Mouse (Mus musculus): ENCODE results near the gene Nectin1. TPM values are rescaled to one million over a fixed set of nuclear protein-coding genes. Genes with fewer than 3 reads are reported as not detected.
A peak's percentile ranks its signal among the peaks of the same experiment; 100 is the strongest.

Gene Nectin1
- 12.9 and 15.5 TPM in 2 replicates for polyA plus RNA-seq (2015; fragmentation: Nextera tagmentation; extraction: Ambion mirVana)

GRCm38 (mm10) chr9:43743647-43744137 lies at the start of gene Nectin1:
TSS of gene Nectin1 (plus strand) at chr9:43743984.
- peak; percentile 93 for ATAC-seq
- Histone ChIP-seq H3K27me3 (replicated peaks; ENCODE audit: control insufficient read depth, insufficient read depth, low read length) (0 out of 2 replicates have a peak, but pooled peaks cover 2% of the 10 kb centered on the region), H3K27ac (ENCODE audit: low read depth, low read length) (peak within 1 kb of the TSS; percentile 95), H3K9me3 (ENCODE audit: control insufficient read depth, low read length) (no peaks in the 10 kb centered on the region), H3K4me2 (ENCODE audit: low read length) (peak within 1 kb of the TSS; percentile 80), H3K36me3 (ENCODE audit: control insufficient read depth, insufficient read depth, low read length) (no peaks in the 10 kb centered on the region), H3K9ac (ENCODE audit: low read depth, low read length) (peak within 1 kb of the TSS; percentile 96), H3K4me3 (ENCODE audit: low read length) (peak within 1 kb of the TSS; percentile 87), H3K4me1 (ENCODE audit: control insufficient read depth, insufficient read depth, low read depth, low read length) (peaks cover 36% of the 10 kb centered on the region)
- 0% methylated on average over 36 of the region's 51 CpGs for WGBS

DNA sequence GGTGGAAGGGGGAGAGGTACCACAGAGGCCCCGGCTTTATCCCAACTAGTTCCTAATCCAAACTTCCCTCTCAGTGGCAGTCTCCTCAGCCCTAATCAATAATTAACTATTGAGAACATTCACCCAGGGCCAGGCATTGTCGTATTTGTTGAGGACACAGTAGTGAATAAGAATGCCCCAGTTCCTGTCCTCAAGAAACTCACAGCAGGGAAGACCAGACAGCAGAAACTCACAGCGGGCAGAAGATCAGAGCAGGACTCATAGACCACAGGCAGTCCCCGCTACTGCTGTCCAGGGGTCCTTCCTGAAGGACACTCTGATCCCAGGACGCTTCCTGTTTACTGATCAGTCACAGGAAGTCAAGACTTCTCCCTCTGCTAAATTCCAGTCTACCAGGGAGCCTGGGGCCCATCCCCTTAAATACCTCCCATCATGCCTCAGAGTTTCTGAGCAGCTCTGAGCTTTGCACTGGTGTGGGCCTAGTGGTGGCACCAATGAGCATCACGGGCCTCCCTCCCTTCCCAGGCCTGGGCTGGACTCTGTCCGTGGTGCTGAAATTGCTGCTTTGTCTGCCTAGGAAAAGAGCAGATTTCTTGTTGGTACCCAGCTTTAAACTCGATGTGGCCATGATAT lies 45.6 kb upstream of the Nectin1 start:
- Histone ChIP-seq H3K9ac (ENCODE audit: low read depth, low read length) (no peak overlapping the region), H3K27me3 (replicated peaks; ENCODE audit: control insufficient read depth, insufficient read depth, low read length) (no peaks in the 10 kb centered on the region), H3K27ac (ENCODE audit: low read depth, low read length) (no peak overlapping the region), H3K9me3 (ENCODE audit: control insufficient read depth, low read length) (no peaks in the 10 kb centered on the region), H3K4me1 (ENCODE audit: control insufficient read depth, insufficient read depth, low read depth, low read length) (peaks cover 10% of the 10 kb centered on the region), H3K4me3 (ENCODE audit: low read length) (no peak overlapping the region), H3K4me2 (ENCODE audit: low read length) (no peak overlapping the region), H3K36me3 (ENCODE audit: control insufficient read depth, insufficient read depth, low read length) (no peaks in the 10 kb centered on the region)
- WGBS = 18% methylated on average over 8 of the region's 8 CpGs
- no peak for ATAC-seq

GRCm38 (mm10) chr9:43698841-43699240 lies 44.9 kb upstream of the Nectin1 start:
- H3K4me2 ChIP-seq (ENCODE audit: low read length) = no peak overlapping the region
- no peak overlapping the region for H3K4me3 ChIP-seq (ENCODE audit: low read length)
- no peak overlapping the region for H3K9ac ChIP-seq (ENCODE audit: low read depth, low read length)
- no peaks in the 10 kb centered on the region for H3K9me3 ChIP-seq (ENCODE audit: control insufficient read depth, low read length)
- WGBS = 69% methylated on average over 10 of the region's 10 CpGs
- no peaks in the 10 kb centered on the region for H3K36me3 ChIP-seq (ENCODE audit: control insufficient read depth, insufficient read depth, low read length)
- peaks cover 10% of the 10 kb centered on the region for H3K4me1 ChIP-seq (ENCODE audit: control insufficient read depth, insufficient read depth, low read depth, low read length)
- no peaks in the 10 kb centered on the region for H3K27me3 ChIP-seq (replicated peaks; ENCODE audit: control insufficient read depth, insufficient read depth, low read length)
- H3K27ac ChIP-seq (ENCODE audit: low read depth, low read length) = no peak overlapping the region
- no peak for ATAC-seq

DNA sequence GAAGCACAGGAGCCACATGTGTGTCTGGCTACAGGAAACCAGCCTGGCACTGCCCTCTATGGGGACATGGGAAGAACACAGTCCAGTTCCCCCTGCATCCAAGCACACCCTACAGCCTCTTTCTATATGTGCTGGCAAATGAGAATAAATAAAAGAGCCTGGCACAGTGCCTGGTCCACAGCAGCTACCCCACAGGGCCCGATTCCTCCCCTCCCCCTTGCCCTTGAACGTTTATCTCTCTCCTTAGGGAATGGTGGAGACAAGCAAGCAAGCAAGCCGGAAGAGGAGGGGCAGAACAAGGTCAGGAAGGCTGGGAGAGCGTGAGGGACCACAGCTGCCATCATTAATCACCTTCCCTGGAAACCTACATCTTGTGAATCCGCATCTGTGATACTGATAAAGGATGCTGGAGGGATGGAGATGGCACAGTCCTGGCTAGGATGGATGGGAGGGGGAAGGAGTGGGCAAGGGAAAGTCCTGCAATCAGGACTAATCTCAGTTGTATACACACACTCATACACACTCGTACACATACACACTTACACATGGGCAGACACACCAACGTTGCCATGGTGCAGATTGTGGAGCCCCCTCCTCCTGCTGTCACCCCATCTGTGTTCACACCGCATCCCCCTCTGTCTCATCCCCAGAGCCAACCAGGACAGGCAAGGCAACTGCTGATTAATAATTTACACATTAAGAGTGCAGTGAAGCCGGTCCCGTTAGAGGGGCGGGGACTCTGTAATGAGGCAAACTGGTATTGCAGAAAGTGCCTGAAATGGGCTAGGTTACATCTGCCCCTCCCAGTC lies 44.2 kb upstream of the Nectin1 start:
- no peak overlapping the region for H3K4me2 ChIP-seq (ENCODE audit: low read length)

DNA sequence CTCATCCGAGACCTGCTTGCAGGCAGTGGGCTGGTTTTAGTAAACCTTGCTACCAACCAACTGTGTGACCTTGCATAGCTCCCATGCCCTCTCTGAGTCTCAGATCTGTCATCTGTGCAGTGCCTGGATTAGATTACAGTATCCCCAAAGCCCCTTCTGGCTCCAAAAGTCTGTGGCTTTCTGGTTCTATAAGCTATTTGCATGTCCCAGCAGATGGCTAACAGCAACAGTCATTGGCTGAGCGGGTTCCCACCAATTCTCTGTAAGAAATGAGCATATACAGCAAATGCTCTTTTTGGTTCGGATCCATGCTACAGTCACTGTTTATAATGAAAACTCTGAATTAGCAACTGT lies 43.6 kb upstream of the Nectin1 start:
- H3K27ac ChIP-seq (ENCODE audit: low read depth, low read length) = peak overlapping the region; percentile 24; the same call in 1 of the 2 replicates
- no peak overlapping the region for H3K9ac ChIP-seq (ENCODE audit: low read depth, low read length)
- H3K4me1 ChIP-seq (ENCODE audit: control insufficient read depth, insufficient read depth, low read depth, low read length) = peaks cover 10% of the 10 kb centered on the region
- H3K9me3 ChIP-seq (ENCODE audit: control insufficient read depth, low read length) = no peaks in the 10 kb centered on the region
- no peak overlapping the region for H3K4me3 ChIP-seq (ENCODE audit: low read length)
- ATAC-seq = no peak; the same call in 1 of the 2 replicates
- H3K36me3 ChIP-seq (ENCODE audit: control insufficient read depth, insufficient read depth, low read length) = no peaks in the 10 kb centered on the region
- H3K27me3 ChIP-seq (replicated peaks; ENCODE audit: control insufficient read depth, insufficient read depth, low read length) = no peaks in the 10 kb centered on the region
- no peak overlapping the region for H3K4me2 ChIP-seq (ENCODE audit: low read length)
- WGBS = 50% methylated on average over 3 of the region's 3 CpGs

More for the DNA sequence above, 44.2 kb upstream of the Nectin1 start:
- Histone ChIP-seq H3K9ac (ENCODE audit: low read depth, low read length) (no peak overlapping the region), H3K9me3 (ENCODE audit: control insufficient read depth, low read length) (no peaks in the 10 kb centered on the region), H3K4me1 (ENCODE audit: control insufficient read depth, insufficient read depth, low read depth, low read length) (peaks cover 10% of the 10 kb centered on the region), H3K27ac (ENCODE audit: low read depth, low read length) (peak overlapping the region; percentile 24; the same call in 1 of the 2 replicates), H3K4me3 (ENCODE audit: low read length) (no peak overlapping the region), H3K27me3 (replicated peaks; ENCODE audit: control insufficient read depth, insufficient read depth, low read length) (no peaks in the 10 kb centered on the region), H3K36me3 (ENCODE audit: control insufficient read depth, insufficient read depth, low read length) (no peaks in the 10 kb centered on the region)
- 24% methylated on average over 11 of the region's 11 CpGs for WGBS
- ATAC-seq = peak; percentile 76

DNA sequence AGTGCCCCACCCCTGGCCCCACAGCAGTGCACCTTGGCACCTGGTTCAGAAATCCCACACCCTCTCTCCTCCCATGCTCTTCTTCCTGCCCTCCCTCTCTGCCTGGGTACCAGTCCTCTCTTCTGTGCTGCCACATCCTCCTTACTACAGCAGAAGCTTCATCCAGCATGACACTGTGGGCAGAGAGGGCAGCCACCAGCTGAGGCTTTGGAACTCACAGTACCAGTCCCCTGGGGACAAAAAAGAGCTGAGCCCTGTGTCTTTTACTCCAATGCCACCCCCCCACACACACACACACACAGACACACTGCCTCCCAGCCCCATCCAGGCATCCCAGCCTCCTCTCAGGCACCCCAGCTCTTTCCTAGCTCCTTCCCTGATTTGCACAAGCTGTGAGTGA lies 42.0 kb upstream of the Nectin1 start:
- no peak overlapping the region for H3K4me3 ChIP-seq (ENCODE audit: low read length)
- H3K9ac ChIP-seq (ENCODE audit: low read depth, low read length) = no peak overlapping the region
- no peak for ATAC-seq

GRCm38 (mm10) chr9:43707571-43707970 lies 36.2 kb upstream of the Nectin1 start:
- no peaks in the 10 kb centered on the region for H3K4me1 ChIP-seq (ENCODE audit: control insufficient read depth, insufficient read depth, low read depth, low read length)
- WGBS = 74% methylated on average over 4 of the region's 4 CpGs
- no peak overlapping the region for H3K4me2 ChIP-seq (ENCODE audit: low read length)
- H3K36me3 ChIP-seq (ENCODE audit: control insufficient read depth, insufficient read depth, low read length) = no peaks in the 10 kb centered on the region
- no peak for ATAC-seq
- no peak overlapping the region for H3K4me3 ChIP-seq (ENCODE audit: low read length)
- no peaks in the 10 kb centered on the region for H3K27me3 ChIP-seq (replicated peaks; ENCODE audit: control insufficient read depth, insufficient read depth, low read length)
- no peak overlapping the region for H3K9ac ChIP-seq (ENCODE audit: low read depth, low read length)
- H3K27ac ChIP-seq (ENCODE audit: low read depth, low read length) = no peak overlapping the region
- no peaks in the 10 kb centered on the region for H3K9me3 ChIP-seq (ENCODE audit: control insufficient read depth, low read length)

More for the DNA sequence above, 42.0 kb upstream of the Nectin1 start:
- H3K4me2 ChIP-seq (ENCODE audit: low read length) = no peak overlapping the region
- H3K4me1 ChIP-seq (ENCODE audit: control insufficient read depth, insufficient read depth, low read depth, low read length) = peaks cover 10% of the 10 kb centered on the region
- H3K9me3 ChIP-seq (ENCODE audit: control insufficient read depth, low read length) = no peaks in the 10 kb centered on the region
- H3K27me3 ChIP-seq (replicated peaks; ENCODE audit: control insufficient read depth, insufficient read depth, low read length) = no peaks in the 10 kb centered on the region
- H3K36me3 ChIP-seq (ENCODE audit: control insufficient read depth, insufficient read depth, low read length) = no peaks in the 10 kb centered on the region
- no peak overlapping the region for H3K27ac ChIP-seq (ENCODE audit: low read depth, low read length)

DNA sequence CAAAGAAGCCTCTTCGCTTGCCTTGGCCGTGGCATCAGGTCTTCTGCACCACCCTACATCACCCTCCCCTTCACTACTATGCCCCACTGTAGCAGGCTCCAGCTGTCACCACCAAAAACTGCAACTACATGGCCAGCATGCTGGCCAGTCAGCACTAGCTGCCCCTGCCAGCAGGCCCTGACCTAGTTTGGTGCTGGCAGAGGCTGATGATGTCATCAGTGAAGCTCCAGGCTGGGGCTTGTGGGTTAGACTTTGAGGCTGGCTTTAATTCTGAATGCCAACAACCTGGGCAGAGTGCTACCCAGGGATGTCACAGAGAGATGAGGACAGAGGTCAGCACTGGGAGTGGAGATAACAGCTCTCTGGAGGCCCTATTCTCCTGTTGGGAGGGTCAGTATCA lies 35.1 kb upstream of the Nectin1 start:
- H3K4me2 ChIP-seq (ENCODE audit: low read length) = no peak overlapping the region
- WGBS = 89% methylated on average over 2 of the region's 2 CpGs

GRCm38 (mm10) chr9:43713432-43713831 lies 30.4 kb upstream of the Nectin1 start:
- Histone ChIP-seq H3K4me2 (ENCODE audit: low read length) (no peak overlapping the region), H3K27ac (ENCODE audit: low read depth, low read length) (no peak overlapping the region), H3K36me3 (ENCODE audit: control insufficient read depth, insufficient read depth, low read length) (no peaks in the 10 kb centered on the region), H3K4me1 (ENCODE audit: control insufficient read depth, insufficient read depth, low read depth, low read length) (no peaks in the 10 kb centered on the region), H3K27me3 (replicated peaks; ENCODE audit: control insufficient read depth, insufficient read depth, low read length) (peaks cover 2% of the 10 kb centered on the region; the same call in 1 of the 2 replicates), H3K4me3 (ENCODE audit: low read length) (no peak overlapping the region), H3K9ac (ENCODE audit: low read depth, low read length) (no peak overlapping the region), H3K9me3 (ENCODE audit: control insufficient read depth, low read length) (no peaks in the 10 kb centered on the region)
- ATAC-seq = no peak
- WGBS = 79% methylated on average over 3 of the region's 3 CpGs

More for the DNA sequence above, 35.1 kb upstream of the Nectin1 start:
- no peaks in the 10 kb centered on the region for H3K9me3 ChIP-seq (ENCODE audit: control insufficient read depth, low read length)
- ATAC-seq = no peak
- H3K4me3 ChIP-seq (ENCODE audit: low read length) = no peak overlapping the region
- H3K27ac ChIP-seq (ENCODE audit: low read depth, low read length) = no peak overlapping the region
- H3K4me1 ChIP-seq (ENCODE audit: control insufficient read depth, insufficient read depth, low read depth, low read length) = no peaks in the 10 kb centered on the region
- no peak overlapping the region for H3K9ac ChIP-seq (ENCODE audit: low read depth, low read length)
- H3K27me3 ChIP-seq (replicated peaks; ENCODE audit: control insufficient read depth, insufficient read depth, low read length) = no peaks in the 10 kb centered on the region
- H3K36me3 ChIP-seq (ENCODE audit: control insufficient read depth, insufficient read depth, low read length) = no peaks in the 10 kb centered on the region
